Mouse (Mus musculus) heart, embryonic 10.5 days (tissue): ENCODE data around the gene Kazn. TPM values are rescaled to one million over a fixed set of nuclear protein-coding genes. Genes with fewer than 3 reads are reported as not detected.

ENCODE experiments used
- DNase-seq: peaks from one replicate; pipeline ENCODE4 v3.0.0-alpha.2; 2017; ENCODE audit warnings: low spot score
- H3K27ac ChIP-seq: fragments of 300-500 bp; sonication (generic); 2 replicates; pipeline ENCODE4 v1.5.1; 2016; ENCODE audit warnings: mild to moderate bottlenecking
- H3K27me3 ChIP-seq: fragments of 300-500 bp; sonication (generic); 2 replicates; pipeline ENCODE4 v1.6.1; 2016; ENCODE audit warnings: mild to moderate bottlenecking; ENCODE audit not compliant: poor library complexity, insufficient read depth, severe bottlenecking
- H3K36me3 ChIP-seq: fragments of 300-500 bp; sonication (generic); 2 replicates; pipeline ENCODE4 v1.6.1; 2016; ENCODE audit warnings: mild to moderate bottlenecking, moderate library complexity
- H3K4me1 ChIP-seq: fragments of 300-500 bp; sonication (generic); 2 replicates; pipeline ENCODE4 v1.6.1; 2016; ENCODE audit warnings: mild to moderate bottlenecking
- H3K4me3 ChIP-seq: fragments of 300-500 bp; sonication (generic); 2 replicates; pipeline ENCODE4 v1.5.1; 2016; ENCODE audit warnings: mild to moderate bottlenecking, moderate library complexity
- H3K9me3 ChIP-seq: fragments of 300-500 bp; sonication (generic); 2 replicates; pipeline ENCODE4 v1.6.1; 2016; ENCODE audit warnings: mild to moderate bottlenecking, moderate library complexity
- WGBS: fragments of 180-500 bp; shearing (Covaris S2); methylation state at CpG from one replicate; pipeline ENCODE4 v1.1.7; 2016; 5-methylcytosine and 5-hydroxymethylcytosine counted together
- polyA plus RNA-seq: library from polyadenylated mRNA; unstranded; fragments of >200 nt; fragmentation: Nextera tagmentation; extraction: Ambion mirVana; gene quantifications from 2 replicates; pipeline ENCODE4 v1.2.1, GENCODE M21; 2016

Kazn gene
- polyA plus RNA-seq, 1 experiment from 2014 or later, result 12.2 TPM

DNA sequence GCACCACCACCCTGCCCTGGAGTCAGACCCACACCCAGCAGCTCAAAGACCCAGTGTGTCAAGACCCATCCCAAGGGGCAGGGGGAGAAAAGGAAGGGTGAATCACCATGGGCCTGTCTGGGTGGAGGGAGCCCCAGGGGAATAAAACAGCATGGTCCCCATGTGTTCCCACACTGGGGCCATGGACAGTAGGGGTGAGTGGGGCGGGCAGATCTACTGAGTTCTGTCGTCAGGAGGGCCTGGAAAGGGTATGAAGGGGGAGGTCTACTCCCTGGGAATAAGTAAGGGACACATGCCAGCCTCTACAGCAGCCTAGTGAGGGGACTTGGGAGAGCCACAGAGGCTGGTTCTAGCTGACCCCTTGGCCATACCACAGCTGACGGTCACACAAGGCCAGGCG lies 57.6 kb downstream of the Kazn start:
- H3K9me3 ChIP-seq, result no peaks in the 10 kb centered on the region
- H3K4me3 ChIP-seq, result no peak overlapping the region
- H3K4me1 ChIP-seq, result peaks cover 62% of the 10 kb centered on the region
- no peak for DNase-seq
- H3K36me3 ChIP-seq, result peaks cover 11% of the 10 kb centered on the region; the same call in 1 of the 2 replicates
- no peaks in the 10 kb centered on the region for H3K27me3 ChIP-seq
- H3K27ac ChIP-seq, result peak overlapping the region; percentile 62
- 81% methylated on average over 4 of the region's 4 CpGs for WGBS

DNA sequence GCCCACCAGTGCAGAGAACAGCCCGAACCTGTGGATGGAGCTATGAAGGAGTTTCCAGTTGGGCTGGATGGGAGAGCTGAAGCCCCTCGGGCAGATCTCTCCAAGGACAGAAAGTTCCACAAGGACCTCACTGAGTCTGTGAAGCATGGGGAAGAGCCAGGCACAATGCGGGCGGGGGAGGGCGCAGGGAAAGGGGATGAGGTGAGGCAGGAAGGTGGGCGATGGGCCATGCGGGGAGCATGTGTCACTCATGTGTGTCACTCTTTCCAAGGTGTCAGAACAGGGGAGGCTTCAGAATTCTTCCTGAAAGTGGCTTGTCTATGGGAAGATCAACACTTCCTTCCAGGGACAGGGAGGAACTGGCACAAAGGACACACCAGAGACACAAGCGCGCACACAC lies 58.3 kb downstream of the Kazn start:
- peak overlapping the region; percentile 62 for H3K27ac ChIP-seq
- no peaks in the 10 kb centered on the region for H3K27me3 ChIP-seq
- H3K4me3 ChIP-seq, result no peak overlapping the region
- no peak for DNase-seq
- peaks cover 59% of the 10 kb centered on the region for H3K4me1 ChIP-seq
- no peaks in the 10 kb centered on the region for H3K9me3 ChIP-seq
- WGBS, result 81% methylated on average over 9 of the region's 9 CpGs
- peaks cover 10% of the 10 kb centered on the region; the same call in 1 of the 2 replicates for H3K36me3 ChIP-seq

DNA sequence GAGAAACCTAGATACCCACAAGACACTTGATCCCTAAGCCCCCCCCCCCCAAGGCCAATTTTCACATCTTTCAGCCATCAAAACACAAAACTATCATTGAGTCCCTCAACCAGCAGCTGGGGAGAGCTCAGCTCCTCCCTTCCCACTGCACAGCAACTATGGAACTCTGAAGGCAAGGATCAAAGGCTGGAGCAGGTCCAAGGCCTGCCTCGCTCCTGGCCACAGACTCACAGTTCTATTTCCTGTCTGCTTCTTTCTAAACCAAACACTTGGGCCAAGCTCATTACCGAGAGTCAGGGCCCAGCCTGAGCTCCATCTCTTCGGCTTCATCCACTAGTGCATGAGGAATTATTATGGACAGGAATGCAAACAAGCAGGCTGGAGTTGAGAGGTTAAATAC lies 58.9 kb downstream of the Kazn start:
- H3K36me3 ChIP-seq, result peaks cover 8% of the 10 kb centered on the region; the same call in 1 of the 2 replicates
- H3K27me3 ChIP-seq, result no peaks in the 10 kb centered on the region
- 36% methylated on average over 3 of the region's 3 CpGs for WGBS
- peaks cover 61% of the 10 kb centered on the region for H3K4me1 ChIP-seq
- no peaks in the 10 kb centered on the region for H3K9me3 ChIP-seq
- no peak for DNase-seq
- H3K4me3 ChIP-seq, result no peak overlapping the region
- H3K27ac ChIP-seq, result peak overlapping the region; percentile 62

DNA sequence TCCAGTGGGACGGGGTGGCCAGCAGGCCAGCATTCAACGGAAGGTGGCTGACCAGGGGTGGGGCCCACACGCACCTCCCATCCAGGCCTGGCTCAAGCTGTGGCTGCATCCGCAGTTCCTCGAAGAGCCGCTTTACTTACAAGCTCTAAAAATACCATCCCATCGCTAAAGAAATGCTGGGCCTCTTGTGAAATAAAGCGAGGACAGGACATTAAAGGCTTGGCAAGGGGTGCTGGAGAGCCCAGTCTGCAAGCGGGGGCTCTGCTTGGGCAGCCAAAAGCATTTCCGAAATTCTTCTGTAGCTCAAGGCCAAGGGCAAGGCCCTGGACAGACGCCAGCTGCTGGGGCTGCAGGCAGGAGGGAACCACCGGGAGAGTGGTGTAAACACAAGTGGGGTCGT lies 59.7 kb downstream of the Kazn start:
- peaks cover 62% of the 10 kb centered on the region for H3K4me1 ChIP-seq
- no peaks in the 10 kb centered on the region for H3K9me3 ChIP-seq
- peak overlapping the region; percentile 62 for H3K27ac ChIP-seq
- no peak overlapping the region for H3K4me3 ChIP-seq
- WGBS, result 37% methylated on average over 13 of the region's 13 CpGs
- H3K27me3 ChIP-seq, result no peaks in the 10 kb centered on the region
- H3K36me3 ChIP-seq, result peaks cover 6% of the 10 kb centered on the region; the same call in 1 of the 2 replicates
- peak; percentile 80 for DNase-seq

DNA sequence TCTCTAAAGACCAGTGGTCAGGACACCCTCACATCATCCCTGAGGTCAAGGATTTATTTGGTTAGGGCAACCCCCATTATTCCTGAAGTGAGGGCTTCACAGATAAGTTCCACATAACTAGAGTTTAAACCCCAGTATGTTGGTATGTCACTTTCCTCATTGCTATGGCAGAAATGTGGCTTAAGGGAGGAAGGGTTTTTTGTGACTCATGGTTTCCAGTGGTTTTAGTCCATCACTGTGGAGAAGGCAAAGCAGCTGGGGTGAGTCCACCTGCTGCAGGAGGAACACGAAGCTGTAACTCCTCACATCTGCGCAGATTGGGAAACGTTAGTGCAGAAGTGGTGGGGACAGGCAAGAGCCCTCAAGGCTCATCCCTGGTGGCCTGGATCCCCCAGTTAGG lies 62.5 kb downstream of the Kazn start:
- Histone ChIP-seq H3K27me3 (no peaks in the 10 kb centered on the region), H3K36me3 (no peaks in the 10 kb centered on the region), H3K4me1 (peaks cover 75% of the 10 kb centered on the region), H3K4me3 (no peak overlapping the region), H3K27ac (no peak overlapping the region), H3K9me3 (no peaks in the 10 kb centered on the region)
- DNase-seq, result no peak
- WGBS, result 92% methylated on average over 3 of the region's 3 CpGs

DNA sequence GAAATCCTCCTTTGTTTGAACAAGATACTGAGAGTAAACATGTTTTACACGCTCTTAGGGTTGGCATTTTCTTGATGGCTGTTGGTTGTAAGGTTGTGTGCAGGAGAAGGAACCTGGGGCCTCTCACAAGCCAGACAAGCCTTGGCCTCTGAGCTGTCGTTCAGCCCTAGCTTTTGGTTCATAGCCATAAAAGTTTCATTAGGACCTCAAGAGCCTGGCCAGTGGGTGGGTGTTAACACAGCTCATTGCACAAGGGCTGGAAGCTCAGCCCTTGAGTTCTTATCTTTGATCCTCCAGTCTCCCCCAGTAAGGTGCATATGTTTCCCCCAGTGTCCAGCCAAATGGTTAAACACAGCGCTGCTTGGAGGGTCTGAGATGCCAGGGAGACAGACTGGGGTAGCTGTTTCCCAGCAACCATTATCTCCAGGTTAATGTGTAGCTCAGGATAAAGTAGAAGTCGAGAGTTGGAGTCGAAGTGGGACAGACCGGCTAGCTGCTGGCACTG lies 65.2 kb downstream of the Kazn start:
- no peak for DNase-seq
- H3K4me3 ChIP-seq, result no peak overlapping the region
- peaks cover 72% of the 10 kb centered on the region for H3K4me1 ChIP-seq
- WGBS, result 31% methylated on average over 6 of the region's 6 CpGs
- H3K9me3 ChIP-seq, result no peaks in the 10 kb centered on the region
- H3K36me3 ChIP-seq, result no peaks in the 10 kb centered on the region
- peak overlapping the region; percentile 83 for H3K27ac ChIP-seq
- no peaks in the 10 kb centered on the region for H3K27me3 ChIP-seq

DNA sequence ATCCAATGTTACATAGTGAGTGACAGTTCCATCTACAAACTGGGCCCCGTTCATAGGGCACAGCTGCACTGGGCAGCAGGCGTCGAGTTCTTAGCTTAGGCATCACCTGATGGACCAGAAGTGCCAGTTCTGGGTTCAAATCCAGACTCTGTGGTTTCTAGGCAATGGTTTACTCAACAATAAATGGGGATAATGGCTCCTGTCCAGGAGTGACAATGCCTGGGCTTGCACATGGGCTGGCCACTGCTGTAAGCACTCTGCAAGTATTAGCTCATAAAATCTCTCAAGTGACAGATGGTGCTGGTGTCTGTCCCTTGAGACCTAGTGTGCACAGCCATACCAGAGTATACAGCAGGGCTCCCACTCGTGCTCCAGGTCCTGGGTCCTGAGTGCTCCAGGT lies 66.3 kb downstream of the Kazn start:
- H3K9me3 ChIP-seq, result no peaks in the 10 kb centered on the region
- 85% methylated on average over 4 of the region's 4 CpGs for WGBS
- no peaks in the 10 kb centered on the region for H3K36me3 ChIP-seq
- no peak for DNase-seq
- peak overlapping the region; percentile 83 for H3K27ac ChIP-seq
- H3K4me3 ChIP-seq, result no peak overlapping the region
- peaks cover 66% of the 10 kb centered on the region for H3K4me1 ChIP-seq
- H3K27me3 ChIP-seq, result no peaks in the 10 kb centered on the region

DNA sequence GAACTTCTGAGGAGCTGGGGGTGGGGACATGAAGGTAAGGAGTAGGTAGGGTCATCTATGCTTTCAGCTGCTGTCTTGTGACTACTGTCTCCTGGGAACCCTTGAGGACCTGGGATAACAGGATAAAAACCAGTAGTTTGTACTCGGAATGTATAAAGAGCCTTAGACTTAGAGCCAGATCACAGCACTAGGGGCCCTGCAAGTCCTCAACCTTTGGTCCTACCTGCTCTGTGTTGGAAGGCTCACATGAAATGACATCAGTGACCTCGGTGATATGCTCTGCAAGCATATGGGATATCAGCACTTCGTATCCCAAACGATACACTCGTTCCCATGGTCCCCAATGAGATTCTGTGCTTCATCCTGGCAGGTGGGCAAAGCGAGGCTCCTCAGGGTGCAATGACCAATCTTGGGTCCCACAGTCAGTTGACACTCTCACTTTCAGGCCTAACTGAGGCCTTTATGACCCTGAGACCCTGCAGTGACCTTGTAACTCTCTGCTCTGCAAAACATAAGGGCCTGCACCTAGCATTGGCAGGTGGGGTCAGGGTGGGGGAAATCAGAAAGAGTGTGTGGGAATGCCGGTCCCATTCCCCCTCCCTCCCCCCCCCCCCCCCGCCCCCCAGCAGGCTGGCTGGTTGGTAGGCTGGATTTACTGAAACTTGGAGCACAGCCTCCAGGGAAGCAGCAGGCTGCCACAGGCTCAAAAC lies 67.3 kb downstream of the Kazn start:
- Histone ChIP-seq H3K27ac (peak overlapping the region; percentile 76), H3K27me3 (no peaks in the 10 kb centered on the region), H3K36me3 (no peaks in the 10 kb centered on the region), H3K9me3 (no peaks in the 10 kb centered on the region), H3K4me3 (no peak overlapping the region), H3K4me1 (peaks cover 73% of the 10 kb centered on the region)
- DNase-seq, result no peak
- WGBS, result 64% methylated on average over 8 of the region's 8 CpGs

DNA sequence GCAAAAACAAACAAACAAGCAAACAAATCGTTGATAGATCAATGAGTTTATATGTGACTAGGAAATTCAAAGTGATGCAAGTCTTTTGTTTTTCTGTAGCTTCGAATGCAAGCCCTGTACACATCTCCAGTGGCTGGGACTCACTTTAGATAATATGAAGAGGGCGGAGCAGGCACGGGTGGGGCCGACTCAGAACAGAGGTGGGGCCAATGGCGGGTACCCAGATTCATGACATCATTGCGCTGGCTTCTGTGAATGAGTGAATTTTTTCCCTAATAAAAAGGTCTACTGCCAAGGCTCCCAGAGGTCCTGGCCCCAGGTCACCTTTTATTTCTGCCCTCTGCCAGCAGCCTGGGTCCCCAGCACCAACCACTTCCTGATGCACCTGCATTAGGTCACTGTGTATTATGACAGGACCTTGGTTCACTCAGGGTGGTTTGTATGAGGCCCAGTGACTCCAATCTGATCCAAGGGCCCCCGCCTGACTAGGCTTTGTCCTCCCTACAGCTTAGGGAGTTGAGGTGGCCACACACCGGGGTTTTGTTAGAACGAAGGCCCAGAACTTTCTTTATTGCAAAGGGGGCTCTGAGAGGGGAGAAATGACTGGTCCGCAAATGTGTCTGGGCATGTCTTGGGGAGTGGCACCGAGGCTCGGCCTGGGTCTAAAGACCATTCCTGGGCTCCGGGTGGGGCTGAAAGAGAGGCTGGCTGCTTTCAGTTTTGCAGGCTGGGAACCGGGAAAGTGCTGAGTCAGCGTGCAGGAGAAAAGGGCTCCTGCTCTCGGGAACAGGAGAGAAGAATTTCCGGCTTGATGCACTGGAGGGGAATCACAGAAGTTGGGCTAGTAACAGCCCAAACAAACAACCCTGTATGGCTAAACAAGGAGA lies 68.1 kb downstream of the Kazn start:
- Histone ChIP-seq H3K27ac (peak overlapping the region; percentile 76), H3K4me1 (peaks cover 81% of the 10 kb centered on the region), H3K36me3 (no peaks in the 10 kb centered on the region), H3K4me3 (no peak overlapping the region), H3K9me3 (no peaks in the 10 kb centered on the region), H3K27me3 (no peaks in the 10 kb centered on the region)
- DNase-seq, result no peak
- WGBS, result 59% methylated on average over 18 of the region's 18 CpGs

DNA sequence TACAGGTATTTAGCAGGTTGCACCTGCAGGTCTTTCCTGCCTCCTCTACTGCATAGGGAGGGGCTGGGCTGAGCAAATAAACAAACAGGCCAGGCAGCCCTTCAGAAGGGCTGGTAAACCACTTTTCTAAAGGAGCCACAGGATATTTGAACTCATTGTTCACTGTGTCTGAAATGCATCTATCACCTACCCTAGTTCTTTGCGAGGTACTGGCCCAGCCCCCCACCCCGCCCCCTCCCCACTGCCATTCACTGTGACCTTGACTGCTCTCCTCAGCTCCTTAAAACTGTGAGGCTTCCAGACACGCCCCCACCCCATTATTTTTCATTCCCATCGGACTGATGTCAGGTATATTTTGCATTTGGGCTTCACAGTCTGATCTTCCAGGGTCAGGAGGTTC lies 69.6 kb downstream of the Kazn start:
- Histone ChIP-seq H3K4me3 (no peak overlapping the region), H3K27me3 (no peaks in the 10 kb centered on the region), H3K27ac (peak overlapping the region; percentile 57; the same call in 1 of the 2 replicates), H3K9me3 (no peaks in the 10 kb centered on the region), H3K4me1 (peaks cover 86% of the 10 kb centered on the region), H3K36me3 (no peaks in the 10 kb centered on the region)
- WGBS, result 71% methylated on average over 4 of the region's 4 CpGs
- no peak for DNase-seq

DNA sequence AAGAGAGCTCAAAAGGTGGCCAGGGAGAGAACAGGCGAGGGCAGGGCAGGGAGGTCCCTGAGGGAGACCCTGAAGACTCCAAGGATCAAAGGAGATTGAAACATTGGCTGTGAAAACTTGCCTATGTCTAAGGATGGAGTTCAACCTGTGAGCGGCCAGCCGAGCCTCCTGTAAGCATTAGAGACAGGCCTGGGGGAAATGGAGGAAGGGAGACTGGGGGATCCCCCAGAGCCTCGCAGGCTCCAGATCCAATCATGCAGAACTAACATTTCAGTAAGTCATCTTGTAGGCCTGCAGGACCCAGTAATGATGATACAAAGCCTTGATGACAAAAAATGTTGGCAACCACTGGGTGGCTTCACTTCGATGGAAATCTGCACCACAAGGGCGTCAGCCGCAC lies 70.8 kb downstream of the Kazn start:
- peaks cover 86% of the 10 kb centered on the region for H3K4me1 ChIP-seq
- no peaks in the 10 kb centered on the region for H3K27me3 ChIP-seq
- no peaks in the 10 kb centered on the region for H3K9me3 ChIP-seq
- H3K4me3 ChIP-seq, result no peak overlapping the region
- WGBS, result 90% methylated on average over 7 of the region's 7 CpGs
- no peaks in the 10 kb centered on the region for H3K36me3 ChIP-seq
- DNase-seq, result no peak
- no peak overlapping the region for H3K27ac ChIP-seq

DNA sequence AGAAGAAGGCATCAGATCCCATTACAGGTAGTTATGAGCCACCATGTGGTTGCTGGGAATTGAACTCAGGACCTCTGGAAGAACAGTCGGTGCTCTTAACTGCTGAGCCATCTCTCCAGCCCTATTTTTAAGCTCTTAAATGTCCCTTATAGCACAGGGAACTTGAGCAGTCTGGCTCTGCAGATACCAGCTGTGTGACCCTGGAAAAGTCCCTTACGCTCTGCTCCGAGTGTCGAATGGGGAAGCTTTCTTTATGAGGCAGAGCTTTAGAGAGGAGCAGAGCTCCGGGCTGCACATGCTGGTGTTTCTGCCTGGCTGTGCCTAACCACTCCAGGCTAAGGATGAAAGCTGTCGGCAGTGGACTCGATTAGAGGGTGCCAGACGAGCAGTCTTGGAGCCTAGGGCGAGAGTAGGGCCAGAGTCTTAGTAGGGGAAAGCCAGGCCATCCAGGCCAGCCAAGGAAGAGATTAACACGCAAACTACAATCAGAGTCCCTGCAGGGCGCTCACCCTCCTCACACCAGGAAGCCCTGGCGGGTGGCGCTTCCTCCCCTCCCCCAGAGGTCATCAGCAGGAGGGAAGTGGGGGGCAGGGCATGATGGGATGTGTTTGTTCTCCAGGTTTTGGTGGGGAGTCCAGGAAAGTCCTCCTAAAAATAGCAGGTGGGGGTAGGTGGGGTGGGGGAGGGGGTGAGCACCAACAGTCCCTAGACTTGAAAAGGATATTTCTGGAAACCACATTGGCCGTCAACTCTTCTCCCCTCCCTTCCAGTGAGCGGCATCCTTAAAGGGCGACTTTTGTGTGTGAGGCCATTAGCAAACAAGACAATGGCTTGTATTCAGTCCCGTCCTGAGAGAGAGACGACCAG lies 73.1 kb downstream of the Kazn start:
- Histone ChIP-seq H3K27me3 (no peaks in the 10 kb centered on the region), H3K4me1 (peaks cover 67% of the 10 kb centered on the region), H3K9me3 (peaks cover 7% of the 10 kb centered on the region; the same call in 1 of the 2 replicates), H3K36me3 (peaks cover 15% of the 10 kb centered on the region), H3K27ac (peak overlapping the region; percentile 86), H3K4me3 (peak overlapping the region; percentile 33)
- WGBS, result 7% methylated on average over 18 of the region's 18 CpGs
- DNase-seq, result peak; percentile 89
